Mouse (Mus musculus) embryonic facial prominence, embryonic 11.5 days (tissue): ENCODE measurements around the gene Fcrl5. TPM values are rescaled to one million over a fixed set of nuclear protein-coding genes. Genes with fewer than 3 reads are reported as not detected.

Experiments used
- polyA plus RNA-seq: library from polyadenylated mRNA; unstranded; fragments of >200 nt; fragmentation: Nextera tagmentation; extraction: Ambion mirVana; gene quantifications from 2 replicates; pipeline ENCODE4 v1.2.1, GENCODE M21; 2014

Gene Fcrl5
- polyA plus RNA-seq, 1 experiment from 2014 or later, result not detected

Other genes starting within 250 kb of the Fcrl5 start
- 6.7 and 9.0 TPM in 2 replicates for gene Fcrls, start 172.0 kb upstream of the Fcrl5 start, polyA plus RNA-seq
- not detected in 2 replicates for gene Cd5l, start 77.9 kb upstream of the Fcrl5 start, polyA plus RNA-seq
- 0.25 TPM in 1 of 2 replicates, not detected in the other for gene Fcrl1, start 59.4 kb upstream of the Fcrl5 start, polyA plus RNA-seq
- 8.5 and 9.8 TPM in 2 replicates for gene Etv3, start 89.6 kb downstream of the Fcrl5 start, polyA plus RNA-seq
- 11.7 and 13.6 TPM in 2 replicates for gene Arhgef11, start 181.8 kb downstream of the Fcrl5 start, polyA plus RNA-seq